Mouse (Mus musculus): ENCODE results near the gene Spock1. TPM values are rescaled to one million over a fixed set of nuclear protein-coding genes. Genes with fewer than 3 reads are reported as not detected.

Spock1 gene
- total and polyA plus RNA-seq, 3 experiments: not detected

GRCm38 (mm10) chr13:57702966-57703365 is 205.2 kb downstream of the Spock1 start:
- in situ Hi-C loops (cut with MboI; ENCODE audit: low pct_ligation_motif_present, low pct_unique_long_range_greater_than_20kb, low sequenced_read_pairs): no loop called here
- no peak for TF ChIP-seq MAZ (IDR thresholded peaks at IDR 0.05; ENCODE audit: low read depth, low read length)
- no peak for TF ChIP-seq IRF4 (IDR thresholded peaks at IDR 0.05; ENCODE audit: low read depth, low read length)
- TF ChIP-seq TBP (conservative IDR thresholded peaks at IDR 0.05; ENCODE audit: low read depth, low read length): no peak
- TF ChIP-seq MAFK (IDR thresholded peaks at IDR 0.05; ENCODE audit: insufficient replicate concordance, low read length): no peak
- no peak for TF ChIP-seq MXI1 (IDR thresholded peaks at IDR 0.05; ENCODE audit: low read depth, low read length)
- TF ChIP-seq JUN (IDR thresholded peaks at IDR 0.05; ENCODE audit: insufficient read depth, low read depth, low read length): no peak
- no peak for TF ChIP-seq ZC3H11A (IDR thresholded peaks at IDR 0.05; ENCODE audit: low read depth, low read length)
- no peak for TF ChIP-seq RAD21 (IDR thresholded peaks at IDR 0.05; ENCODE audit: low read depth, low read length)
- TF ChIP-seq RCOR1 (conservative IDR thresholded peaks at IDR 0.05; ENCODE audit: low read depth, low read length): no peak
- TF ChIP-seq BHLHE40 (IDR thresholded peaks at IDR 0.05; ENCODE audit: low read depth, low read length): no peak
- no peak for TF ChIP-seq CHD2 (IDR thresholded peaks at IDR 0.05; ENCODE audit: low read length)
- no peak for TF ChIP-seq SMC3 (IDR thresholded peaks at IDR 0.05; ENCODE audit: low read depth, low read length)
- no peak for TF ChIP-seq ELF1 (IDR thresholded peaks at IDR 0.05; ENCODE audit: low read depth, low read length)
- no peak for TF ChIP-seq EP300 (IDR thresholded peaks at IDR 0.05; ENCODE audit: low read length)
- TF ChIP-seq TCF12 (IDR thresholded peaks at IDR 0.05; ENCODE audit: low read depth, low read length): no peak
- dilution Hi-C loops (cut with MboI; ENCODE audit: extremely low pct_ligation_motif_present, extremely low pct_unique_long_range_greater_than_20kb, low sequenced_read_pairs): no loop called here

GRCm38 (mm10) chr13:57696685-57697084 is 211.4 kb downstream of the Spock1 start:
- TF ChIP-seq POLR2A (IDR thresholded peaks at IDR 0.05; ENCODE audit: low read depth, low read length) (no peak), CHD2 (IDR thresholded peaks at IDR 0.05; ENCODE audit: low read length) (no peak)
- Histone ChIP-seq H3K9me3 (replicated peaks; ENCODE audit: low read length) (peaks cover 92% of the 10 kb centered on the region), H3K27ac (ENCODE audit: insufficient read depth, low read depth) (no peak overlapping the region), H3K9ac (ENCODE audit: insufficient read depth, low read depth) (no peak overlapping the region), H3K27me3 (replicated peaks) (no peaks in the 10 kb centered on the region), H3K4me3 (replicated peaks in 1 of 3; ENCODE audit: low read depth in 2 of 3, low read length in 2 of 3, poor library complexity in 1 of 3) (no peak overlapping the region), H3K4me1 (ENCODE audit: control insufficient read depth in 1 of 2, insufficient read depth in 2 of 2) (no peaks in the 10 kb centered on the region), H3K79me2 (replicated peaks; ENCODE audit: control insufficient read depth, extremely low read depth, insufficient read depth, poor library complexity, severe bottlenecking) (no peaks in the 10 kb centered on the region), H3K4me2 (ENCODE audit: insufficient read depth, low read depth, poor library complexity, severe bottlenecking) (no peak overlapping the region), H3K36me3 (replicated peaks in 1 of 2; ENCODE audit: control insufficient read depth in 1 of 2, insufficient read depth in 1 of 2, low read length in 1 of 2) (no peaks in the 10 kb centered on the region)
- no peak for DNase-seq (ENCODE audit: extremely low read depth)
- in situ Hi-C loops (cut with MboI; ENCODE audit: low pct_ligation_motif_present, low pct_unique_long_range_greater_than_20kb, low sequenced_read_pairs) (no loop called here), dilution Hi-C loops (cut with MboI; ENCODE audit: extremely low pct_ligation_motif_present, extremely low pct_unique_long_range_greater_than_20kb, low sequenced_read_pairs) (no loop called here)

More at GRCm38 (mm10) chr13:57702966-57703365, 205.2 kb downstream of the Spock1 start:
- H3K9ac ChIP-seq (ENCODE audit: insufficient read depth, low read depth): no peak overlapping the region
- no peaks in the 10 kb centered on the region for H3K4me1 ChIP-seq (ENCODE audit: control insufficient read depth in 1 of 2, insufficient read depth in 2 of 2)
- H3K79me2 ChIP-seq (replicated peaks; ENCODE audit: control insufficient read depth, extremely low read depth, insufficient read depth, poor library complexity, severe bottlenecking): no peaks in the 10 kb centered on the region
- H3K27ac ChIP-seq (ENCODE audit: insufficient read depth, low read depth): no peak overlapping the region
- no peaks in the 10 kb centered on the region for H3K27me3 ChIP-seq (replicated peaks)
- H3K9me3 ChIP-seq (replicated peaks; ENCODE audit: low read length): peaks cover 82% of the 10 kb centered on the region
- no peak overlapping the region for H3K4me3 ChIP-seq (replicated peaks in 1 of 3; ENCODE audit: low read depth in 2 of 3, low read length in 2 of 3, poor library complexity in 1 of 3)
- no peaks in the 10 kb centered on the region for H3K36me3 ChIP-seq (replicated peaks in 1 of 2; ENCODE audit: control insufficient read depth in 1 of 2, insufficient read depth in 1 of 2, low read length in 1 of 2)
- no peak overlapping the region for H3K4me2 ChIP-seq (ENCODE audit: insufficient read depth, low read depth, poor library complexity, severe bottlenecking)
- no peak for DNase-seq (ENCODE audit: extremely low read depth)
